Mouse (Mus musculus): ENCODE measurements around the gene Gm17079.

DNA sequence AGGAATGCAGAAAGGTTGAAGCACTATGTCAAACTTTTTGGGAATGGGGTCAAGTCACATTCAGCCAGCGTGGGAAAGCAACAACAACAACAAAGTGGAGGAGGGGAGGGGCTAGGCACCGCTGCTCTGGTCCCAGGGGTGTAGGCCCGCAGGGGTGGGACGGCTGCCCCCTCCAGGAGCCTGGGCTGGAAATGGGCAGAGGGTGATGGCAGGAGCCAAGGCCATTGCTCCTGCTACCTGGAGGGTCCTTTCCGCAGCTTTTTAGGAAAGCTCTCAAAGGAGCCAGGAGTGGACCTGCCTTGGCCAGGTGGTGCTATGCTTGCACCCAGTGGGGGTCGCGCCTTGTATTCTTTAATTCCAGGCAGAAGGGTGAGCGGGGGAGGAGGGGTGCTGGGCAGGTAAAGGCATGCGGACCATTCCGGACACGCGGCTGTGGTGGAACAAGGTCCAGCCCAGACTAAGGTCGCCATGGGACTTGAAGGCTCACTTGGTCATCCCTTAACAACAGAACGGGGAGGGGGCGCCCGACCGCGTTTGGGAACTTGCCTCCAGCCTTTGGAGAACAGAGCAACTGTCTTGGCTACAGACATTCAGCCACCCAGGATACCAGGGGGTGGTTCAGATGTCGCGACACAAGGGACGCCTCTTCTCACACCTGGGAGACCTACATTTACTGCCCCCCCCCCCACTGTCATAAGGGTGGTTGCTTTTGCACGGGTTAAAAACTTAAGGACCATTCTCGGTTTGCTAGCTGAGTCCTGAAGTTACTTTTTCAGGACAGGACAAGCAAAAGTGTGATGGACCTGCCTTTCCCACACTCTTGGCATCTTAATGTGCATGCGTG, 44.1 kb upstream of the Gm17079 start:
- no peak for TF ChIP-seq CTCF (IDR thresholded peaks at IDR 0.05; ENCODE audit: low read depth, low read length)
- no peak for TF ChIP-seq POLR2A (IDR thresholded peaks at IDR 0.05; ENCODE audit: extremely low read depth, insufficient read depth, low read length)

Data from liver, adult 2 months (tissue).